Mouse (Mus musculus) neural tube, embryonic 11.5 days (tissue): Measurements from ENCODE around the gene Gpat2. TPM values are rescaled to one million over a fixed set of nuclear protein-coding genes. Genes with fewer than 3 reads are reported as not detected.

Experiments used
- ATAC-seq: fragments of 200-750 bp; cut with Nextera tagmentation; 2 replicates; pipeline ENCODE4 v1.8.0; 2017; ENCODE audit warnings: moderate number of reproducible peaks, mild to moderate bottlenecking, moderate TSS enrichment, moderate library complexity; ENCODE audit not compliant: insufficient read depth, low FRiP score, low TSS enrichment
- DNase-seq: peaks from one replicate; pipeline ENCODE4 v3.0.0-alpha.2; 2015; ENCODE audit warnings: low spot score
- H3K27ac ChIP-seq: fragments of 300-500 bp; sonication (generic); 2 replicates; pipeline ENCODE4 v1.5.1; 2014; ENCODE audit warnings: low read depth, mild to moderate bottlenecking, low read length
- H3K27me3 ChIP-seq: fragments of 300-500 bp; sonication (generic); 2 replicates; pipeline ENCODE4 v1.6.1; 2014; ENCODE audit warnings: mild to moderate bottlenecking, low read length, mixed read lengths; ENCODE audit not compliant: control insufficient read depth, insufficient read depth
- H3K36me3 ChIP-seq: fragments of 300-500 bp; sonication (generic); 2 replicates; pipeline ENCODE4 v1.6.1; 2014; ENCODE audit warnings: mild to moderate bottlenecking, low read length, moderate library complexity, mixed read lengths; ENCODE audit not compliant: control insufficient read depth, insufficient read depth
- H3K4me1 ChIP-seq: fragments of 300-500 bp; sonication (generic); 2 replicates; pipeline ENCODE4 v1.6.1; 2014; ENCODE audit warnings: low read length, mixed read lengths; ENCODE audit not compliant: control insufficient read depth, insufficient read depth
- H3K4me2 ChIP-seq: fragments of 300-500 bp; sonication (generic); 2 replicates; pipeline ENCODE4 v1.6.1; 2014; ENCODE audit warnings: low read depth, mild to moderate bottlenecking, moderate library complexity
- H3K4me3 ChIP-seq: fragments of 300-500 bp; sonication (generic); 2 replicates; pipeline ENCODE4 v1.5.1; 2014; ENCODE audit warnings: low read depth, low read length
- H3K9ac ChIP-seq: fragments of 300-500 bp; sonication (generic); 2 replicates; pipeline ENCODE4 v1.6.1; 2014; ENCODE audit warnings: mild to moderate bottlenecking, low read length
- H3K9me3 ChIP-seq: fragments of 300-500 bp; sonication (generic); 2 replicates; pipeline ENCODE4 v1.6.1; 2016; ENCODE audit warnings: low read length; ENCODE audit not compliant: control insufficient read depth
- WGBS: fragments of 180-500 bp; shearing (Covaris S2); extraction: QIAGEN DNeasy Blood & Tissue Kit; methylation state at CpG from one replicate; pipeline ENCODE4 v1.1.7; 2014; 5-methylcytosine and 5-hydroxymethylcytosine counted together
- polyA plus RNA-seq: library from polyadenylated mRNA; unstranded; fragments of >200 nt; fragmentation: Nextera tagmentation; extraction: Ambion mirVana; gene quantifications from 2 replicates; pipeline ENCODE4 v1.2.1, GENCODE M21; 2014

The Gpat2 gene
- polyA plus RNA-seq, 1 experiment from 2014 or later: not detected

DNA sequence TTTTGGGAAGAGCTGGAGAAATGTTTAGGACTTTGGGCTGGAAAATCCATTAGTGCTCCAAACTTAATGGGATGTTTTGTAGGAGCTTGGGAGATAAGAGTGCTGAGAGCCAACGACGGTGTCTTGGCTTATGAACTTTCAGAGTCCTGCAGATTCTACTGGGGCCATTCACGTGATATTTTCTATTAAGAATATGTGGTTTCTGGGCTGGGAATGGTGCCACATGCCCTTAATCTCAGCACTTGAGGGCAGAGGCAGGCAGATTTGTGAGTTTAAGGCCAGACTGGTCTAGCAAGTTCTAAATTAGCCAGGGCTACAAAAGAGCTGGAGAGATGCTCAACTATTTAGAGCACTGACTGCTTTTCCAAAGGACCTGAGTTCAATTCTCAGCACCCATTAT lies 34.6 kb upstream of the Gpat2 start:
- H3K27me3 ChIP-seq: no peaks in the 10 kb centered on the region
- WGBS: 72% methylated on average over 3 of the region's 3 CpGs
- H3K4me1 ChIP-seq: no peaks in the 10 kb centered on the region
- H3K27ac ChIP-seq: no peak overlapping the region
- H3K9me3 ChIP-seq: no peaks in the 10 kb centered on the region
- ATAC-seq (no peak), DNase-seq (no peak)
- H3K9ac ChIP-seq: no peak overlapping the region
- H3K4me2 ChIP-seq: no peak overlapping the region
- H3K4me3 ChIP-seq: no peak overlapping the region
- no peaks in the 10 kb centered on the region for H3K36me3 ChIP-seq

- 67% methylated on average over 4 of the region's 4 CpGs for WGBS
- no peak overlapping the region for H3K27ac ChIP-seq
- H3K9ac ChIP-seq: no peak overlapping the region
- no peak overlapping the region for H3K4me2 ChIP-seq
- no peaks in the 10 kb centered on the region for H3K9me3 ChIP-seq
- no peak overlapping the region for H3K4me3 ChIP-seq
- H3K36me3 ChIP-seq: no peaks in the 10 kb centered on the region
- ATAC-seq (no peak), DNase-seq (no peak)
- no peaks in the 10 kb centered on the region for H3K4me1 ChIP-seq
- H3K27me3 ChIP-seq: no peaks in the 10 kb centered on the region
These were observed 34.2 kb upstream of the Gpat2 start for GRCm38 (mm10) chr2:127390846-127391245.

GRCm38 (mm10) chr2:127391323-127391722 lies 33.7 kb upstream of the Gpat2 start:
- Histone ChIP-seq H3K9ac (no peak overlapping the region), H3K36me3 (no peaks in the 10 kb centered on the region), H3K27me3 (no peaks in the 10 kb centered on the region), H3K27ac (no peak overlapping the region), H3K9me3 (no peaks in the 10 kb centered on the region), H3K4me1 (no peaks in the 10 kb centered on the region), H3K4me3 (no peak overlapping the region), H3K4me2 (no peak overlapping the region)
- WGBS: 71% methylated on average over 3 of the region's 3 CpGs
- DNase-seq (no peak), ATAC-seq (no peak)

DNA sequence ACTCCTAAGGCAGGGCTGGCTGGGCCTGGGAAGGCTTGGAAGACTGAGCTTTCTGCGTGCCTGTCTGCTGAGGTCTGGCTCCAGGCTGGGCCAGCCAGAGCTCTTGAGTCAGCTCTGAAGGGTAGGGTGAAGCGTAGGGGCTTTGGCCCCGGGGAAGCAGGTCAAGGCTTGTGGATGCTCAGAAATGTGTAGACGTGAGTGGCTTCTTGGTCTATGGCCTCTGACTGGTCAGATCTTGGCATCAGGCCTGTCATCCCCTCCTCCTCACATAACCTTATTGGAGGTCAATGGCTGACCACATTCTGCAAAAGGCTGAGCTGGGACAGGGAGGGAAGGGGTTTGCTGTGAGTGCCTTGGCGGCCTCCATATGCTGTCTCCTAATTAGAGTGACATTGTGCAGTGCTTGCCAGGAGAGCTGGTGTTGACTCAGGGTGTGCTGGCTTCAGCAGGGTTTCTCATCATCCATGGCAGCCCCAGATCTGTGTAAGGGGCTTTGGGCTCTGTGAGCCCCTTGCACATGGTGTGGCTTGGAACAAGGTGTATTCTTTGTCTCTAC lies 30.3 kb upstream of the Gpat2 start:
- no peak overlapping the region for H3K4me2 ChIP-seq
- no peaks in the 10 kb centered on the region for H3K36me3 ChIP-seq
- no peak overlapping the region for H3K9ac ChIP-seq
- no peaks in the 10 kb centered on the region for H3K27me3 ChIP-seq
- no peak overlapping the region for H3K27ac ChIP-seq
- ATAC-seq (no peak), DNase-seq (no peak)
- no peaks in the 10 kb centered on the region for H3K9me3 ChIP-seq
- H3K4me1 ChIP-seq: no peaks in the 10 kb centered on the region
- 87% methylated on average over 5 of the region's 5 CpGs for WGBS
- H3K4me3 ChIP-seq: no peak overlapping the region

- no peak overlapping the region for H3K9ac ChIP-seq
- no peaks in the 10 kb centered on the region for H3K9me3 ChIP-seq
- H3K4me2 ChIP-seq: no peak overlapping the region
- H3K36me3 ChIP-seq: no peaks in the 10 kb centered on the region
- H3K27me3 ChIP-seq: no peaks in the 10 kb centered on the region
- 88% methylated on average over 7 of the region's 7 CpGs for whole genome bisulfite sequencing
- no peak for DNase-seq
- H3K27ac ChIP-seq: no peak overlapping the region
- no peak for ATAC-seq
- no peak overlapping the region for H3K4me3 ChIP-seq
- no peaks in the 10 kb centered on the region for H3K4me1 ChIP-seq
These were observed 26.3 kb upstream of the Gpat2 start for GRCm38 (mm10) chr2:127398738-127399137.

DNA sequence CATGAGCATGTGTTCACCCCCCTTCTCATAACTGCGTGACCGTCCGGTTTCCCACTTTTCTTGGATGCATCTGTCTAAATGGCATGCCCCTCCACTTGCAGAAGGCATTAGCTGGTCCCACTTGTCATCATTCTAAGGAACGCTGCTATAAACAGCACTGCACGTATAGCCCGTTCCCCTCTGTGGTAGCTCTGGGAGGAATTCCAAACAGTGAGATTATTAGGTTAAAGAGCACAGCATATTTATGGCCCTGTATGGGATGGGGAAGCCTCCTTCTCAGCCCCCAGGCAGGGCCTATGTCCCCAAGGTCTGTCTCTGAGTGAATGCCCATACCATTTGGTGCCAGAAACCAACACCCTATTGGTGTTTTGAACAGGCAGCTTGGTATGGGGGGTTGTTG lies 13.9 kb upstream of the Gpat2 start:
- H3K27ac ChIP-seq: no peak overlapping the region
- H3K27me3 ChIP-seq: no peaks in the 10 kb centered on the region
- H3K4me2 ChIP-seq: no peak overlapping the region
- 91% methylated on average over 6 of the region's 6 CpGs for WGBS
- no peaks in the 10 kb centered on the region for H3K36me3 ChIP-seq
- H3K9ac ChIP-seq: no peak overlapping the region
- no peak for DNase-seq
- no peak overlapping the region for H3K4me3 ChIP-seq
- no peaks in the 10 kb centered on the region for H3K9me3 ChIP-seq
- ATAC-seq: no peak
- no peaks in the 10 kb centered on the region for H3K4me1 ChIP-seq

DNA sequence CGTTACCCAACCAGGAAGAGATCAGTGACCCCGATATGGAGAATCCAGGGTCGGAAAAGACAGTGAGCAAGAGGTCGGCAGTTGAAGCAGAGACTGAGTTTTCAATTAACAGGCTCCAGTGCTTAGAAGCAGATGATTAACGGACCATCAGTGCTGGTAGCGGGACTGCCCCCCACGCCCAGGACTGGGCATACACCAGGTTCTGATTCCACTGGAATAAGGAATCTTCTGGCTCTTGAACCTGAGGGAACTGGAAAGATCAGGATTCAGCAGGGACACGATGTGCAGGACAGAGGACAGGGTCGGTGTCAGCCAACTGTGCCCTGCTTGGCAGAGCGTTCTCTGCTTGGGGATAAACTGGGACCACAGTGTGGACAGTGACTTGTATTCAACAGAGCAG lies 9.2 kb upstream of the Gpat2 start:
- WGBS: 74% methylated on average over 10 of the region's 10 CpGs
- H3K36me3 ChIP-seq: no peaks in the 10 kb centered on the region
- DNase-seq (no peak), ATAC-seq (no peak)
- H3K4me2 ChIP-seq: no peak overlapping the region
- H3K9ac ChIP-seq: no peak overlapping the region
- H3K9me3 ChIP-seq: no peaks in the 10 kb centered on the region
- no peaks in the 10 kb centered on the region for H3K27me3 ChIP-seq
- no peaks in the 10 kb centered on the region for H3K4me1 ChIP-seq
- no peak overlapping the region for H3K4me3 ChIP-seq
- no peak overlapping the region for H3K27ac ChIP-seq

GRCm38 (mm10) chr2:127416706-127417105 lies 8.3 kb upstream of the Gpat2 start:
- no peak overlapping the region for H3K27ac ChIP-seq
- 52% methylated on average over 3 of the region's 3 CpGs for WGBS
- H3K27me3 ChIP-seq: no peaks in the 10 kb centered on the region
- no peaks in the 10 kb centered on the region for H3K9me3 ChIP-seq
- H3K9ac ChIP-seq: no peak overlapping the region
- no peak overlapping the region for H3K4me3 ChIP-seq
- ATAC-seq (no peak), DNase-seq (no peak)
- no peaks in the 10 kb centered on the region for H3K36me3 ChIP-seq
- H3K4me1 ChIP-seq: no peaks in the 10 kb centered on the region
- no peak overlapping the region for H3K4me2 ChIP-seq

DNA sequence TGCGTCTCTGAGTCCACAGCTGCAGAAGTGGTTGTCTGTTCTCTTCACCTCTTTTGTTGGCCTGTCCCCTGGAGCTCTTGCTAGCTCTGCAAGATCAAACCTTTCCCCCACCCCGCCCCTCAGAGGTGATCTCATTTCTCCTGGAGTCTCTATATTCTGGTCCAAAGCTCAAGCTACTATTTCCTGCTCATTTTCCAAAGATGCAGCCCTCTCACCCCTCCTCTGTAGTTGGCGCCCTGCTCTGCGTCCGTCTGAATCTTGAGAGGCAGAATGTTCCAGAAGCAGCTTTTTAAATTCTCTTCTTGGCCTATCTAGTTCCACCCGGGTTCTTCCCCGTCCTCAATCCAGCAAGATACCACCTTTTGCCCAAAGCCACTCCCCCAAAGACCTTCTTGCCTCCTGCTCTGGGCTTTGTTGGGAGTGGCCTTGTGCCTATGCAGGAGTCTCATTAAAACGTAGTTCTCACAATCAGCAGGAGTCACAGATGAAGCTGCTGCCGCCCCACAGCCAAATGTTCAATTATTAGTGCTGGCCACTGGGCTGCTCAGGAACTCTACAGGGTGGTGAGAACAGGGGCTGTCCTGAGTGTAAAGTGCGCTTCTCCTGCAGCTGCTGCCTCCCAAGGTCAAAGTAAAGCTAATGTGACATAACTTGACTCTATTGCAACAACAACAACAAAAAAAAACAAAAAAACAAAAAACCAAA lies 6.6 kb upstream of the Gpat2 start:
- no peak overlapping the region for H3K4me2 ChIP-seq
- H3K4me3 ChIP-seq: no peak overlapping the region
- ATAC-seq (no peak), DNase-seq (no peak)
- no peak overlapping the region for H3K27ac ChIP-seq
- no peaks in the 10 kb centered on the region for H3K27me3 ChIP-seq
- no peaks in the 10 kb centered on the region for H3K4me1 ChIP-seq
- no peak overlapping the region for H3K9ac ChIP-seq
- no peaks in the 10 kb centered on the region for H3K9me3 ChIP-seq
- WGBS: 72% methylated on average over 10 of the region's 10 CpGs
- no peaks in the 10 kb centered on the region for H3K36me3 ChIP-seq
